Mouse (Mus musculus): Measurements from ENCODE around the gene Kcnk4.
"Not testable (repeated sequence)": the region's sequence is repeated elsewhere in the genome, so short reads cannot be mapped to it uniquely, and the experiment has no call there.

Gene Kcnk4

DNA sequence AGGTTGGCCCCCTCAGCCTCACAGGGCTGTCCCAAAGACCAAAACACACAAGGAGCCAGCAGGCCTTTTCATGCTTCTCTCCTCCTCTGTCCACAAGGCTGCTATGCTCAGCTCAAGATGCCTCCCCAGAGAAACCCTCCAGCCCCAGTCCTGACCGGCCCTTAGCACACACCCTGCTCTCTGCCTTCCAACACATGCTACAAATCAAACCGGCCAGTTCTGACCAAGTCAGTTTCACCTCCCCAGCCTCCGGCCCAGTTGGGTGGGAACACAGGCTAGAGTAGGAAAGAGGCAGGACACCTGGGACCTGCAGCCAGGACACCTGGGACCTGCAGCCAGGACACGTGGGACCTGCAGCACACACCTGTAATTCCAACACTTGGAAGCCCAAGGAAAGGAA lies 17.8 kb downstream of the Kcnk4 start:
- no peak for DNase-seq (ENCODE audit: low read depth, low spot score)

DNA sequence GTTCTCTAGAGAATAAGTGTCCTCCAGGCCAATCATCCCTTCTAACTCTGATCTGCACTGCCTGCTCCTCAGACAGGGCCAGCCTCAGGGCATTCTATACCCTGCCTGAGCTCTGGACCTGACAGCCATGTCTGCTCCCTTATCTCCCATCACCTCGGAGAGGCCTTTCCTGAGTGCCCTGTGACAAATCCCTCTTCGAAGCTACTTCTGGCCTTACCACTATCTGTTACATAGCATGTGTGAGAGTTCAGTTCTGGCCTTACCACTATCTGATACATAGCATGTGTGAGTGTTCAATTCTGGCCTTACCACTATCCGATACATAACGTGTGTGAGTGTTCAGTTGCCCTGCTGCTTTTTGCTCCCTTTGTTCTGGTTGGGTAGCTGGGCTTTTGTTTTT lies 19.0 kb downstream of the Kcnk4 start:
- DNase-seq (ENCODE audit: low read depth, low spot score): no peak

DNA sequence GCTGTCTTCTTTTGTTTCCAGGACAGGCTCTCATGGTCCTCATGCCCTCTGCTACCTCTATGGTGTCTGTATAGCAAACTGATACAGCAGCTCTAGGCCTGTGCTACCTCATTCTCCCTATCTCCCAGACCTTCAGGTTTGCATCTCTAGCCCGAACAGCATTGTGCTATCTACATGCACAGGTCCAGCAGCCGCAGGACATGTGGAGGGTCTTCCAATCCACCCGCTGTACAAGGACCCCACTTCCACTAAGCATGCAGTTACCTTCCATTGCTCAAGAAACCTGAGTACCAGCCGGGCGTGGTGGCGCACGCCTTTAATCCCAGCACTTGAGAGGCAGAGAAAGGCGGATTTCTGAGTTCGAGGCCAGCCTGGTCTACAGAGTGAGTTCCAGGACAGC lies 19.8 kb downstream of the Kcnk4 start:
- DNase-seq (ENCODE audit: low read depth, low spot score): no peak

DNA sequence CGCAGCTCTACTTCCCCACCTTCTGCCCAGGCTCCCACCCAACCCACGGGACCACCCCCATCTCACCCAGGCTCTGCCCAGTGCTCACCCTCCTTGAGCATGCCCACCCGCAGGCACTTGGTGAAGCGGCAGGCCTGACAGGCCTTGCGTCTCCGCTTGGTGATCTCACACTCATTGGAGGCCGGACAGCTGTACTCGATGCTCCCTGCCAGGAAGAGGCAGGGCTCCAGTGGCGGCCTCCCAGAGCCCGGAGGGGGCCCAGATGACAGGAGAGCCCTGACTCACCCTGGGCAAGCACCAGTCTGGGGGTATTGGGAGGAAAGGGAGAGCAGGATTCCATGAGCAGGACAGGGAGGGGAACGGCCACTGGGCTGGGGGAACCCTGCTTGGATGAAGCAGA lies 20.3 kb downstream of the Kcnk4 start:
- no peak for DNase-seq (ENCODE audit: low read depth, low spot score)

DNA sequence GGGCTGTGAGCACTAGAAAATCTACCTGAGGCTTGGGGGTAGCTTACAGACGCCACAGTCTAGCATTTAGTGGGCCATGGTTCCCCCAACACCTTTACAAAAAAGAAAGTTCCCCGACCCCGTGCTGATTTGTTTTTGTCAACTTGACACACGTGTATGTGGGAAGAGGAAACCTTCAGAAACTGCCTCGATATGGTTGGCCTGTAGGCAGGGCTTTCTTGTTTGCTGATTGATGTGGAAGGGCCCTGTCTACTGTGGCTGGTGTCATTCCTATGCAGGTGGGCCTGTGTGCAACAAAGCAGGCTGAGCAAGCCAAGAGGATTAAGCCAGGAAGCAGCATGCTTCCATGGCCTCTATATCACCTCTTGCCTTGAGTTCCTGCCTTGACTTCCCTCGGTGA lies 21.3 kb downstream of the Kcnk4 start:
- no peak for DNase-seq (ENCODE audit: low read depth, low spot score)

DNA sequence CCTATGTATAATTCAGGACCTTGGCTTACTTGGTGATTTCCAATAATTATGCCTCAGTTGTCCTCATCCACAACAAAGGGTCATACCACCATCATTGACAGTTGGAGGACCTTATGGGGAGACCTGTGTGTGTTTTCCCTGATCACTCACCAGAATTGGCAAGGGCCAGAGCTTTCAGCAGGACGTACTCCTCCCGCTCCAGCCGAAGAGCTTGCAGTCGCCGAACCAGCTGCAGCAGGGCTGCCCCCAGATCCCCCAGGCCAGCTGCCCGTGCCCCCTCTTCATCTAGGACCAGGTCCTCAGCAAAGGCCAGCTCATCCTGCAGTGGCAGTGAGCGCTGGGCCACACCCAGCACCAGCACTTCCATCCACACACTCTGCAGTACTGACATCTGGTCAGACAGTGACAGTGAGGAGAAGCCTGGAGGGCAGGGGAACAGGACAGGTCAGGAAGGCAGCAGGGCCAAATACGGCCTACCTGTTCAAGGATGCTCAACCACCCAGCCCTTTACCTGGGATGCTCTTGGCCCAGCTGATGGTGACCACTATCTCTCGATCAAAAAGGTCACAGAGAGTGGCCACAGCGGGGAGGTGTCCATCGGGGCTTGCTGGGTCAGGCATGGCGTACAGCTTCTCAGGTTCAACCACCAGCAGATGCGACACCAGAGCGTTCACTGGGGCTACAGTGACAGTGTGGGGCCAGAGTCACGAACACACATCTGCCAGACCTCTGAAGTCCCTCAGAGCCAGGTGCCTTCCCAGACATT lies 21.9 kb downstream of the Kcnk4 start:
- DNase-seq (ENCODE audit: low read depth, low spot score): no peak

DNA sequence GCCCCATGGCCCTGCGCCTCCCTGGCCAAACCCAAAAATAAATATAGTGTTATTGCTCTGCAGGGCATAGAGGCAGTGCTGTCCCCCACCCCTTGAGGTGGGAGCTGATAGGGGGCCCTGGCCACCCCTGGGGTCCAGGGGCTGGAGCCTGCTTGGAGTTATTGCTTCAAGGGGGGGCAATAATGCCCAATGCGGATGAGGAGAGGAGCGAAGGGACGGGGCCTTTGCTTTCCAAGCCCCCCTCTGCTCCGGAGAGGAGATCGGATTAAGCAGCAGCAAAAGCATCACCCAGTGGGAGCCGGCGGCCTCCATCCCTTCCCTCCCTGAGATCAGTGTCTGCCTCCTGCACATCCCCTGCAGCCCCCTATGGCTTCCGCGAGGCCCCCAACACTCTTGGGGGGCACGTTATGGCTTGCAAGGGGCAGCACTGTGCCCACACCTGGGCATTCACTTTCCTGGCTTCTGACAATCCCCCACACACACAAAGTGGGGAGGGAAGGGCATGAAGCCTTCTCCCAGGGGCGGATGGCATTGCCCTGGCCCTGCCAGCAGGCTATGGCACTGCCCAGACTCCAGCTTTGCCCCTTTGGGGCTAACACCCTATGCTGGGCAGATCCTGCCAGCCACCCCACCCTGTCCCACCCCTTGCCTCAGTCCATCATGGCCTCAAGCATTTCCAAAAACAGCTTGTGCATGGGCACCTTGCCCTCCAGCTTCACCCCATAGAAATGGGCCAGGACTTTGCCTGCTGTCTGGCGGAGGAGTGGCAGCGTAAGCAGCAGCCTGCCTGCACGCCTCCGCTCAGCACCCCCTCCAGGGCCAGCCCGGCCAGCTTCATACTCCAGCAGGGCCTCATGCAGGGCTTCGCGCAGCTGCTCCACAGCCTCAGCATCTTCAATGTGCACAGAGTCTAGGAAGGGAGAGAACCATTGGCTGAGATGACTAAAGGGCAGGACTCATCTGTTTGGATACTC lies 22.9 kb downstream of the Kcnk4 start:
- no peak for DNase-seq (ENCODE audit: low read depth, low spot score)

DNA sequence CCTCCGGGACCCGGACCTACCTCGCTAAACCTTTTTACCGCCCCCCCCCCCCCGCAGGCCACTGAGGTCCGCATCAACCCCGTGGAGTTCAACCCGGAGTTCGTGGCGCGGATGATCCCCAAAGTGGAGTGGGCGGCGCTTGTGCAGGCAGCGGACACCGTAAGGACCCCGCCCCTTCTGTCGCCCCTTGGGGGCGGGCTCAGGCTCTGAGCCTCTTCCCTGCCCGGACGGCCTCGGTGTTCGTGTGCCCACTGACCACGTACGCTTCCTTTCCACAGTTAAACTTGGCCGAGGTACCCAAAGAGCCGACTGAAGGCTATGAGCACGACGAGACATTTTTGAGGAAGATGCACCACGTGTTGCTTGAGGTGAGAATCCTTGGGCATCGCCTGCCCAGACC lies 24.0 kb downstream of the Kcnk4 start:
- not testable (repeated sequence) for DNase-seq (ENCODE audit: low read depth, low spot score)

DNA sequence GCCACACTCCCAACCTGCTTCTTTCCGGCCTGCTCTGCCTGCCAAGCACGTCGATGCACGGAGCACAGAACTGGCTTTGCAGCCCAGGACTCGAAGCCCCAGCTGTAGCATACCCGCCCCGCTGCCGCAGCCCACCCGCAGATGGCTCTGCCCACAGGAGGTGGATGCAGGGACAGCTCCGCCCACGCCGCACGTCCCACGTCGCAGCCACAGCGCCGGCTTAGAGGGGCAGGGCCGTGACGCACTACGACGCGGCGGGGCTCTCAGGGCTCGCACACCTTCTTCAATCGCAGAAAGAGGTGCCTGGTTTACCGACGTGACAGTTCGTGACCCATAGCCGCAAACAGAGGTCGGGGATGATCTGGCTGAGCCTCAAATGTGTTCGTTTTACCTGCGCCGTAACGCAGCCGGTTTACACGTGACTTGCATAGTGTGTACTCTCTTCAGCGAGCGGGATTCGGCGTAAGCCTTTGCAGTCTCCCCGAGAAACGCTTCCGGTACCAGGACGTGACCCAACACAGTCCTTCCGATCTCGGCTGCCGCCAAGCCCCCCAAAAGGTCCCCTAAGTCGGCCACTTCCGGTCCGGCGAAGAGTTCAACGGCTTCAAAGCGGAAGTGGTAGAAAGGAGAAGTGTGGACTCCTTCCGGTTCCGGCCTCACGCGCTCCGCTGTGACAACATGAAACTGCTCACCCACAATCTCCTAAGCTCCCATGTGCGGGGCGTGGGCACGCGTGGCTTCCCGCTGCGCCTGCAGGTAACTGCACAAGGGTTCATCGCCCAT lies 24.6 kb downstream of the Kcnk4 start, which contains the start of the genes Trmt112 and Prdx5:
TSS of gene Trmt112 (plus strand) at position 192 of the 783 bp plus-strand sequence.
TSS of gene Prdx5 (minus strand) at position 600 of the 783 bp plus-strand sequence.
- DNase-seq (ENCODE audit: low read depth, low spot score): peak; percentile 92

DNA sequence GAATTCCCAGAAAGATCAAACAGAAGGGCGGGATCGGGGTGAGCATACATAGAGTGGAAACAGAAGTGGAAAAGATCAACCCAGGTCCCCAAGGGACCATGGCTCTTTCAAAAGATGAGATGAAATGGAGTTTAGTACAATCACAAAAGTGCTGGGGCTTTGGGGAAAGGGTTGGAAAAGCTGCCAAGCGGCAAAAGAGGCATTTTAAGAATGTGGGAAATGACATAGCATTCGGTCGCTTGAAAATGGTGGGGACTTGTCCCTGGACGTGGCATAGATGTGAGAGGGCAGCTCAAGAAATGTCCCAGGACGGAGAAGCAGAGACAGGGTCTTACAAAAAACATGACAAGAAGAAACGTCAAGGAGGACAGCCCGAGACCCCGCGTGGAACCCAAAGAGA lies 25.3 kb downstream of the Kcnk4 start:
- no peak for DNase-seq (ENCODE audit: low read depth, low spot score)

DNA sequence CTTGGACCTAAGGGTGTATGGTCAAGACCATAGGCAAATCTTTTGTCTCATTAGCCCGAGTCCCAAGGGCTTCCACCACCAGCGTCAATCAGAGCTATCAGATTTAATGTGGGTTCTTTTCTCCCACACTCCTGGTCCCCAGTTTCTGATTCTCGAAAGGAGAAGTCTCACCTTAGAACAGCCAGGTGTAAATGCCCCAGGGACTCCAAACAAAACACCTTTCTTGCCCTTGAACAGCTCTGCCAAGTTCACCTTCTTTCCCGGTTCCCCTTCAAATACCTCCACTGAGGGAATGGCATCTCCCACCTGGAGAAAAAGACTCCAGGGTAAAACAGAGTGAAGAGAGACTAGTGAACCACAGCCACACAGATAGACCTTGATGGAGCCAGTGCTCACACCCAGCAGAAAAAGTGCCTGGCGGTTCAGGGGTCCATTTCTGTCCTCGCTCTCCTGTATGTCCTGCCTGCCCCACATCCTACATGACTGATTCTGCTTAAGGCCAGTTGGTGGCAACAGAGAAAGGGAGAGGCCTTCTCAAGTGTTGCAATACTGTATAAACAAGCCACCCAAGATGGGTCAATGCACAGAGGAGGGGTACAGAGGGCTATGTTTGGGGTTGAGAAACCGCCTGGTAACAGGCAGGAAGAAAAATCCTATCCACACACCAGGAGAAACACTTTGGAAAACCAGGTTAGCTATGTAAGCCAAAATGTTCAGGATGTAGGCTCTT lies 26.3 kb downstream of the Kcnk4 start:
- DNase-seq (ENCODE audit: low read depth, low spot score): no peak

DNA sequence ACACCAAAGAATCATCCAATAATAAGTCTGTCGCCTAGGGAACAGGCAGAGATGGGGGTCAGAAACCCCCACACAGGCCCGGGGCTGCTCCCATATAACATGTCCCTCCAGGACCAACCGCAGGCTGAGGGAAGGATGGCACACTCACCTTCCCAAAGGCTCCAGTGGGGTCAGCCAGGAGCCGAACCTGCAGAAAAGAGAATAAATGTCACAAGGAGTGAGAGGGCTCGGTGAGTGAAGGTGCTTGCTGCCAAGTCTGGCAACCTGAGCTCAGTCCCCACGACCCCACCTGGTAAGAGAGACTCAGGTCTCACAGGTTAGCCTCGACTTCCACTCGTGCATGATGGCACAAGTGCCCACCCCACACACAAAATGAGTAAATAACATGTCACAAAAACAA lies 27.2 kb downstream of the Kcnk4 start:
- DNase-seq (ENCODE audit: low read depth, low spot score): no peak

DNA sequence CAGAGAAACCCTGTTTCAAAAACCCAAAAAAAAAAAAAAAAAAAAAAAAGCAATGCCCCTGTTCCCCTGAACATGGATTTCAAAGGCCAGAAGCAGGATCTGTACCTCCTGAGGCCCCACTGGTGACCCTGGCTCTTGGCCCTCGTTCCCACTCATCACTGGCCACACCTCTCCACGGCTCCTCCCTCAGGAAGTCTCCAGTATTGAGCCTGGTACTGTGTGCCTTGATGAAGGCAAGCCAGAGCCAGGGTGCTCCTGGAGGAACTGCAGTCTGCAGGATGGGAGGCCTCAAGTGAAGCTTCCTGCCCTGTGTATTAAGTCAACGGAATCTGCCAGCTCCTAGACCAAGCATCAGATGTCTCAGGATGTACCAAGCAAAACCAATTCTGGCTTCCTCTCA lies 28.1 kb downstream of the Kcnk4 start:
- DNase-seq (ENCODE audit: low read depth, low spot score): no peak

DNA sequence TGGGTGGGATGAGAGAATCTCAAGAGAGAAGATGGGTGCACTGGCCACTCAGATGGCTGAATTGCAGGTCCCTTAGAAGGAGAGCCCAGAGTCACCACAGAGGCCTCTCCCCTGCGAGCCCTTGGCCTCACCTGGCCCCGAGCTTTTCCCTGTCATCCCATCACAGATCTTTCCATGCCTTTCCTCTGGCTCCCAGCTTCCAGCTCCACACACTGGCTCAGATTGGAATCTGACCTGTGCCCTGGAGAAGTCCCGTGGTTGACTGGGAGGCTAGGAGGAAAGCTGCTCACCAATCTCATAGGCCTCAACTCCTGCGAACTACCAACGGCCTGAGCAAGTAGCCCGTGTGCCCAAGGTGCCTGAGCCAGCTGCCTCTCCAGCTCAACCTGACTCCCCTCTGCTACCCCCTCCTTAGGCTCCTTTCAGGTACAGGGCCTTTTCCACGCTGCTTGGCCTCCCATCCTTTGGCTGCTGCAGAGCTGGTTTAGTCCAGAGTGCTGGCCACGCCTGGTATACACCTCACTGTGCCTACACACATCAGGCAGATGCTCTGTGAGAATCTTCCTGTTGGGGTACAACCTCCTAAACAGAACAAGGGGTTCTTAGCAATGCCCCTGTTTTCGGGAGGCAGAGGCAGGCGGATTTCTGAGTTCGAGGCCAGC lies 28.7 kb downstream of the Kcnk4 start:
- DNase-seq (ENCODE audit: low read depth, low spot score): no peak

DNA sequence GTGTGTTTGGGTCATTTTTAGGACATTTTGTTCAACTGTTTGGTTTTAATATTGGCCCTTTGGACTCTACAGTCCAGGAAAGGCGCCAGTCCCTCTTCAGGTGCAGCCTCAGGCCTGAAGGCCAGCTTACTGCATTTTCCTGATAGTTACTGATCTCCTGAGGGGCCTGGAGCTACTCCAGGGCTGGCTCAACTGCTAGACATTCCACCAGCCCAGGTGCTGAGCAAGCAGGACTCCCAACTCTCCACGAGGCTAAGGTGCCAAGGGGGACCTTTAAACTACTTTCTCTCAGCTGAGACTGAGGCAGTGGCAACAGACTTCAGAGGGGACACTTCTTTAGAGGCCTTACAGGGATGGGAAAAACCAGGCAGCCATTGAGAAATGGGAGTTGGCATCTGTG lies 29.5 kb downstream of the Kcnk4 start:
- DNase-seq (ENCODE audit: low read depth, low spot score): no peak

DNA sequence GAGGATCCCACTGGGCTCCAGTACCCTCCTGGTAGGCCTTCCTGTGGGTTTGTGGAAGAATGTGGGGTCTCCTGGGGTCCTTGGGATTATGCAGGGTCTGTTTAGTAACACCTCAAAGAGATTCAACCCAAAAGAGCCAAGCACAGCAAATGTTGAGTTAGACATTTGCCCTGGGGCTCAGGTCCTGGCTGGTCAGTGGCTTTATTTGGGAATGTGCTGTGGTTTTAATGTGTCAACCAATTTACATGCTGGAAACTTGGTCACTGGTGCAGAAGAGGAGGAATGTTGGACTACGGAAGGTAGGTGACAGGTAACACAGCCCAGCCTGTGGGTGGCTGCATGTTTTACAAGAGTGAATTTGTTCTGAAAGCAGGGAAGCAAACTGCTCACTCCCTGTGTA lies 31.3 kb downstream of the Kcnk4 start:
- DNase-seq (ENCODE audit: low read depth, low spot score): no peak

DNA sequence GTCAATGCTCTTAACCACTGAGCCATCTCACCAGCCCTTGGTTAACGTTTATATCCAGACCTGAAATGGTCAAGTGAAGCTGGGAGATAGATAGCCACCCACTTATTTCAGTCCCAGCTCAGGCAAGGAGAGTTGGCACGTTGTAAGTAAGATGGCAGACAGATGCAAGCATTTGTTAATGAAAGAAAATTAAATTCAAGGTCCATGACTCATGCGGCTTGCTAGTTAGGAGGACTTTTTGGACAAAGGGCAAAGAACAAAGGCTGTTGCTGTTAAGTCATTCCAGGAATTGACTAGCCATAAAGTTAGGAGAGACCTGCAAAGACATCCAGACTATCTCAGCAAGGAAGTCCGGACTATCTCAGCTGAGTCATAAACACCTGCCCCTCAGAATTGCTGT lies 34.7 kb downstream of the Kcnk4 start:
- no peak for DNase-seq (ENCODE audit: low read depth, low spot score)

DNA sequence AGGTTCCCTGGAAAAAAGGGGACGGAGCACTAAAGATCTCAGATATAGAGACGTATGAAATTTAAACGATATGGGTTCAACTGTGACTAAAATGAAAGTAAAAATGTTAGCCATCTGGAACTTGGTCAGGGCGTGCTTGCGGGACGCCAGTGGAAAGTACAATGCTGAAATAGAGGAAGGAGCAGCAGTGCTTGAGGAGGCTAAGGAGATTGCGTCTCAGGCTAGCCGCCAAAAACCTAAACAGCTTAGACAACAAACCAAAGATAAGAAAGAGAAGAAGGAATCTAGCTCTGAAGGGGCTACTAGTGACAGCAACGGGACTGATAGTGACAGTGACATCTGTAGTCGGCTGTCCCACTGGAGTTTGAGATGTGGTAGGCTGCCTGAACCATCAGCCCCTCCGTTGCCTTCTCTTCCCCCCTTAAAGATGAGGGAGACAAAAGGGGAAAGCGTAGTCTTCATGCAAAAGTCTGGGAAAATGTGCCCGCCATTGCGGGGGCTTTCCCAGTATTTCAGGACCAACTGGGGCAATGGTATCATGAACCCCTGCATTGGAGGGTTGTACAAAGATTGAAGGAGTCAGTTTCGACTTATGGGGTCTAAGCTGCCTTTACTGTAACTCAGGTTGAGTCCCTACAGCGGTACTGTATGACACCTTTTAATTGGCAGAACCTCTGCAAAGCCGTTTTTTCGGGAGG lies 38.6 kb downstream of the Kcnk4 start:
- not testable (repeated sequence) for DNase-seq (ENCODE audit: low read depth, low spot score)

DNA sequence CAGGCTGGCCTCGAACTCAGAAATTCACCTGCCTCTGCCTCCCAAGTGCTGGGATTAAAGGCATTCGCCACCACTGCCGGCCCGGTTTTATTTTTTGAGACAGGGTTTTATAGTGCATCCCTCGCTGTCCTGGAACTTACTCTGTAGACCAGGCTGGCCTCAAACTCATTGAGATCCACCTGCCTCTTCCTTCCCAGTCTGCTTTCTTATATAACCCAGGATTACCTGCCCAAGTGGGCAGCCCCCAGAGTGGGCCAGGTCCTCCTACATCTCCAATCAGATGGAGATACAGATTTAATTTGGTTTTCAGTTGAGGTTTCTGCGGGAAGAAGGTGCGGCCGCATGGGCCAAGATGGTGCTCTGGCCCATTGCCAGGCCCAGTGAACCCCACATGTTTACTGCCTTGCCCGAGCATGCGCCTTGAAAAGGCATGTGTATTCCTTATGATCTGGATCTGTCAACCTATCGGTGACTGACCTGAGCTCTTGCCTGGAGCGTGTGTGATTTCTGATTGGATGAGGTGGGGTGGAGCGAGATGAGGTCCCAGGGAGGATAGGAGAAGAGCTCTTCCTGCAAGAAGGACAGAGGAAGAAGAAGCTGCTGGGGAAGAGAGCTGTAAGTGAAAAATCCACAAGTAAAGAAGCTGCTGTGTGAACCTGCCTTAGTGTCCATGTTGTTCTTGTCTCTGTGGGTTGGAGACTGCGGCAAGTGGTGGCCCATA lies 40.4 kb downstream of the Kcnk4 start:
- DNase-seq (ENCODE audit: low read depth, low spot score): no peak

Data from retina, postnatal 7 days (tissue).